Mouse (Mus musculus) limb, embryonic 12.5 days (tissue): ENCODE results near the gene Rbl2. TPM values are rescaled to one million over a fixed set of nuclear protein-coding genes. Genes with fewer than 3 reads are reported as not detected.
A peak's percentile ranks its signal among the peaks of the same experiment; 100 is the strongest.

Experiments used
- ATAC-seq: fragments of 200-750 bp; cut with Nextera tagmentation; 2 replicates; pipeline ENCODE4 v1.8.0; 2017; ENCODE audit warnings: low read depth, moderate TSS enrichment; ENCODE audit not compliant: insufficient number of reproducible peaks, insufficient read depth, low FRiP score, low TSS enrichment
- H3K27ac ChIP-seq: fragments of 300-500 bp; sonication (generic); 2 replicates; pipeline ENCODE4 v1.5.1; 2016; ENCODE audit warnings: mild to moderate bottlenecking, moderate library complexity
- H3K27me3 ChIP-seq: fragments of 300-500 bp; sonication (generic); 2 replicates; pipeline ENCODE4 v1.6.1; 2016; ENCODE audit warnings: mild to moderate bottlenecking, moderate library complexity
- H3K36me3 ChIP-seq: fragments of 300-500 bp; sonication (generic); 2 replicates; pipeline ENCODE4 v1.6.1; 2016; ENCODE audit warnings: mild to moderate bottlenecking, moderate library complexity
- H3K4me1 ChIP-seq: fragments of 300-500 bp; sonication (generic); replicated peaks from 2 replicates; pipeline ENCODE4 v1.6.1; 2016
- H3K4me2 ChIP-seq: fragments of 300-500 bp; sonication (generic); 2 replicates; pipeline ENCODE4 v1.6.1; 2016; ENCODE audit warnings: mild to moderate bottlenecking, moderate library complexity
- H3K4me3 ChIP-seq: fragments of 300-500 bp; sonication (generic); replicated peaks from 2 replicates; pipeline ENCODE4 v1.5.1; 2016; ENCODE audit warnings: mild to moderate bottlenecking
- H3K9ac ChIP-seq: fragments of 300-500 bp; sonication (generic); replicated peaks from 2 replicates; pipeline ENCODE4 v1.6.1; 2016; ENCODE audit warnings: mild to moderate bottlenecking, moderate library complexity
- H3K9me3 ChIP-seq: fragments of 300-500 bp; sonication (generic); 2 replicates; pipeline ENCODE4 v1.6.1; 2016; ENCODE audit warnings: mild to moderate bottlenecking, moderate library complexity
- WGBS: fragments of 180-500 bp; shearing (Covaris S2); methylation state at CpG from one replicate; pipeline ENCODE4 v1.1.7; 2016; 5-methylcytosine and 5-hydroxymethylcytosine counted together
- polyA plus RNA-seq: library from polyadenylated mRNA; unstranded; fragments of >200 nt; fragmentation: Nextera tagmentation; extraction: Ambion mirVana; gene quantifications from 2 replicates; pipeline ENCODE4 v1.2.1, GENCODE M21; 2016

Rbl2 gene
- polyA plus RNA-seq, 1 experiment from 2014 or later = 12.1 TPM

DNA sequence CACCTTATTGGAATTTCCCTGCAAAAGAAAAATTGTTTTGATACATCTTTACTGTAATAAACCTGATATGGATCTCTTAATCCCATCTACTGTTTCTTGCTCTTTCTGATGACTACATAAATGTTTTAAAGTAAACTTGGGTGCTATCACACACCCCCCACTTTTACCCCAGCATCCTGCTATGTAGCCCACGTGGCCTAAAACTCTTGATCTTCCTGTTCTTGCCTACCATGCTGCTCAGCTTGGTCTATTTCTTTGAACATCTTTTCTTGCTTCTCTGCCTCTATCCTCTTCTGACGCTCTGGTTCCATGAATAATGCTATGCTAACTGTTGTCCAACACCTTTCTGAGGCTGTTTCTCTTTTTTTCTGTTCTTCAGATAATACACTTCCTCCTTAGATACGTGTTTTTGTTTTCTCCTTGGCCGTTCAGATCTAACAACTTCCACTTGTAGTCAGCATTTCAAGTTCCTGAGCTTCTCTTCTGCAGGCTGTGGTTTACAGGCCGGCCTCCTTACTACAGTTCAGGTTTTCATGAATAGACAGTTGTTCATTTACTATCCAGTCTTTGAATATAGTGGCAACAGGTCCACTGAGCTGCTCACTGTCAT lies 42.1 kb downstream of the Rbl2 start:
- no peak for ATAC-seq
- no peak overlapping the region for H3K4me3 ChIP-seq
- peaks cover 68% of the 10 kb centered on the region for H3K36me3 ChIP-seq
- H3K27ac ChIP-seq = no peak overlapping the region
- H3K4me2 ChIP-seq = no peak overlapping the region
- H3K9me3 ChIP-seq = no peaks in the 10 kb centered on the region
- no peaks in the 10 kb centered on the region for H3K4me1 ChIP-seq
- no peaks in the 10 kb centered on the region for H3K27me3 ChIP-seq
- no peak overlapping the region for H3K9ac ChIP-seq
- 88% methylated on average over 5 of the region's 5 CpGs for WGBS

DNA sequence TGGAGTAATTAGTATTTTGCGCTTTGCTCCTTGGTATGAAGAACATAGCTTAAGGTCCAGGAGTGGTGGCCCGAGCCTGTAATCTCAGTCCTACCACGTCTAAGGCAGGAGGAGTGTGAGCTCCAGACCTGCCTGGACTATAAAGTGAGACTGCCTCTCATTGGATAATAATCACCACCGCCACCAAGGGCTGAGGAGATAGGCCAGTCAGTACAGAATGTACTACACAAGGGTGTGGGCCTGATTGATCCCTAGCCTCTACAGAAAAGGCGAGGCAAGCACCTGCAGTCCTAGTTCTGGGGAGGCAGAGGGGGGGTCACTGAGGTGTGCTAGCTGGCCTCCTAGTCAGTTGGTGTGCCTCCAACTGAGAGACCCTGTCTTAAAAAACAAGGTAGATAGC lies 44.6 kb downstream of the Rbl2 start:
- Histone ChIP-seq H3K9ac (no peak overlapping the region), H3K36me3 (peaks cover 79% of the 10 kb centered on the region), H3K4me1 (no peaks in the 10 kb centered on the region), H3K4me3 (no peak overlapping the region), H3K27ac (no peak overlapping the region), H3K9me3 (no peaks in the 10 kb centered on the region), H3K27me3 (no peaks in the 10 kb centered on the region), H3K4me2 (no peak overlapping the region)
- ATAC-seq = no peak
- WGBS = 88% methylated on average over 5 of the region's 5 CpGs

DNA sequence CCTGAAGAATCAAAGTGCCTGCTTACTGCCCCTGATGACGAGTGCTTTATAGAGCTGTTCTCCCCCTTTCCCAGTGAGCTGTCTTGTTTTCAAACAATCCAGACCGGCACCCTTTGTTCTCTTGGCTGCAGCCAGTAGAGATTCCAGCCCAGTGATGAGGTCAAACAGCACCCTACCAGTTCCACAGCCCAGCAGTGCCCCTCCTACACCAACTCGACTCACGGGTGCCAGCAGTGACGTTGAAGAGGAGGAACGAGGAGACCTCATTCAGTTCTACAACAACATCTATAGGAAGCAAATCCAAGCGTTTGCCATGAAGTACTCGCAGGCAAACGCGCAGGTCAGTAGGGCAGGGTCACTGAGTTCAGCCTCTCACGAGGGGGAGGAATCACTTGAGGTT lies 45.1 kb downstream of the Rbl2 start:
- H3K9ac ChIP-seq = no peak overlapping the region

DNA sequence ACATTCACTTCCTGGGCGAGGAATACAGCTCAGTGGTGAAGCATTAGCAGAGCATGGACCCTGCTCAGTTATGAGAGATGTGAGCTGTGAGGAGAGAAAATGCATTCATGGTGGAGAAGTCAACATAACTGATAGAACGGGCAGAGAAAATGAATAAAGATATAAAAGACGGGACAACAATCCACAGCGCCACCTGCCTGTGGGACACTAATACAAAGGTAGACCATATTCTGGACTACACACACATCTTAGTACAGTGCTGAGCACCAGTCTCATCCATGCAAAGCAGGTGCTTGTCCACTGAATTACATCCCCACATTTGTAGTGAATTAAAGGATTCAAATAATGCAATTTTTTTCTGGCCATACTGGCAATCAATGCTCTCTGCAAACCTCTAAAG lies 47.7 kb downstream of the Rbl2 start:
- 93% methylated on average over 4 of the region's 4 CpGs for WGBS
- no peaks in the 10 kb centered on the region for H3K4me1 ChIP-seq
- H3K27ac ChIP-seq = no peak overlapping the region
- no peak for ATAC-seq
- H3K4me2 ChIP-seq = no peak overlapping the region
- no peak overlapping the region for H3K4me3 ChIP-seq
- no peaks in the 10 kb centered on the region for H3K9me3 ChIP-seq
- H3K27me3 ChIP-seq = no peaks in the 10 kb centered on the region
- no peak overlapping the region for H3K9ac ChIP-seq
- H3K36me3 ChIP-seq = peaks cover 96% of the 10 kb centered on the region

More for the DNA sequence above, 45.1 kb downstream of the Rbl2 start:
- H3K9me3 ChIP-seq = no peaks in the 10 kb centered on the region
- ATAC-seq = no peak
- WGBS = 77% methylated on average over 11 of the region's 11 CpGs
- no peak overlapping the region for H3K27ac ChIP-seq
- no peak overlapping the region for H3K4me3 ChIP-seq
- H3K4me1 ChIP-seq = no peaks in the 10 kb centered on the region
- peaks cover 83% of the 10 kb centered on the region for H3K36me3 ChIP-seq
- H3K27me3 ChIP-seq = no peaks in the 10 kb centered on the region
- H3K4me2 ChIP-seq = no peak overlapping the region

DNA sequence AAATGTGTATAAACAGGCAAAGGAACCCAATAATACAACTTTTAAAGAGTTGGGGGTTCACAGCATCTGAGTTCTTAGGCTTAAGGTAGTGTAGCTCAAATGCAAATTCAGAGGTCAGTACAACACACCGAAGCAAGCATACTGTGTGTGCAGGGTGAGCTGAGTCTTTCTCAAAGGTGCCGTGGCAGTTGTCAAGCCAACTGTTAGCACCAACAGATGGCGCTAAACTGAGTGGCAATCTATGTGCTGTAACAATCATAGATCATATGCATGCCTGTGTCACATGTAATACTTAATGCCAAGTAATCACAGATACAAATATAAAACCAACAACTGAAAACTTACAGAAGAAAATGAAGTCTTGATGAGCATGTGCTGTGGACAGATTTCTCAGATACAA lies 48.3 kb downstream of the Rbl2 start:
- no peaks in the 10 kb centered on the region for H3K27me3 ChIP-seq
- ATAC-seq = no peak
- H3K4me3 ChIP-seq = no peak overlapping the region
- WGBS = 82% methylated on average over 3 of the region's 3 CpGs
- H3K27ac ChIP-seq = no peak overlapping the region
- no peaks in the 10 kb centered on the region for H3K9me3 ChIP-seq
- H3K4me2 ChIP-seq = no peak overlapping the region
- no peak overlapping the region for H3K9ac ChIP-seq
- no peaks in the 10 kb centered on the region for H3K4me1 ChIP-seq
- peaks cover 96% of the 10 kb centered on the region for H3K36me3 ChIP-seq

DNA sequence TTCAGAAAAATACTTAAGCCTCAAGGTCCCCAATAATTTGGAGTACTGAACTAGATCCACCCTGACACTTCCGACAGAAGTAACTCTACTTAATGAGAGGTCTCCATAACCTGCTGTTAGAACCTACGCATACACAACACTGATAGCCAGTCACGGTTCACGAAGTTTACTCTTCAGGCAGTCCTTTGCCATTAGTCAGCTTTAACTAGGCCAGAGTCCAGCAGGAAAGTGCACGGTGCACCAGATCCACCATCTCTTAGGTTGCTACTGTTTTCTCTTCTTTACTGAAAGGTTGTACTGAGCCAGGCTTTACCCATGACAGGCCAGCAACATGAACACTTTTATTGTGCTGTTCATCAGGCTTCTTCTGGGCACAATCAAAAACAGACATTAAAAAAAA lies 54.5 kb downstream of the Rbl2 start:
- ATAC-seq = no peak
- 91% methylated on average over 5 of the region's 5 CpGs for WGBS
- H3K36me3 ChIP-seq = peaks cover 86% of the 10 kb centered on the region

DNA sequence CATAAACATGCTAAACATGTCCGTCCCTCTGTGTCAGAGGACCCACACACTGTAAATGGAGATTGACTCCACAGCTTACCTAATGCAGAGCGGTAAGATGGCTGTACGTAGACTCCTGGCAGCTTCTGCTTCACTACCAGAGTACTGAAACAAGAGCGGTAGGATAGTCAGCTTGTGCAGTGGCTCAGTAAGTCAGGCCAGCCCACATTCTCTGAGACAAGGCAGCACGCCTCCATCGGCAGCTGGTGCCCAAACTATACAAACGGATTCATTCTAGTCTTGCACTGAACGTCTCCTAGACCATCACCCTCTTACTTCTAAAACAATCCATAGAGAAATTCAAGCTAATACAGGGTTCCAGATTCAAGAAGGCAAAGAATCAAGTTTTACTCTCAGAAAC lies 56.9 kb downstream of the Rbl2 start:
- no peak overlapping the region for H3K4me3 ChIP-seq
- ATAC-seq = no peak
- no peak overlapping the region for H3K9ac ChIP-seq
- 94% methylated on average over 8 of the region's 8 CpGs for WGBS
- H3K27ac ChIP-seq = no peak overlapping the region
- H3K4me2 ChIP-seq = no peak overlapping the region
- H3K27me3 ChIP-seq = no peaks in the 10 kb centered on the region
- H3K36me3 ChIP-seq = peaks cover 73% of the 10 kb centered on the region
- H3K4me1 ChIP-seq = no peaks in the 10 kb centered on the region
- H3K9me3 ChIP-seq = no peaks in the 10 kb centered on the region

More for the DNA sequence above, 54.5 kb downstream of the Rbl2 start:
- H3K9ac ChIP-seq = no peak overlapping the region
- H3K4me2 ChIP-seq = no peak overlapping the region
- no peaks in the 10 kb centered on the region for H3K4me1 ChIP-seq
- H3K27ac ChIP-seq = no peak overlapping the region
- H3K4me3 ChIP-seq = no peak overlapping the region
- H3K27me3 ChIP-seq = no peaks in the 10 kb centered on the region
- no peaks in the 10 kb centered on the region for H3K9me3 ChIP-seq

DNA sequence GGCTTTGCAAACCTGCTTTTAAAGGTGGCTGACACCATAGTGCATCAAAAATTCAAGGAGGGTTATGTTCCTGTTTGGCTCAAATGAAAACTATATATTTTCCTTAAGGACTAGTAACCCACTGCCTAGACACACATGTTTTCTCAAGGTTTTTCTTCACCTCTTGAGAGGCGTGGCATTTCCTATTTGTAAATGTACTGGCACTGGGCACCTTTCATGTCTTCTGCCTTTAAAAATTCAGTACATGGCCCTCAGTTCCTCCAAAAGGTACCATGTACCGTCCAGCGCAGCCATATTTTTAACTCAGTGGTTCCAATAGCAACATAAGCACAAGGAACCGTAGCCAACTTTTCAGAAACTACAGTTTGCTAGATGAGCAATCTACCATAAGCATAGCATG lies 62.9 kb downstream of the Rbl2 start:
- no peak for ATAC-seq
- no peaks in the 10 kb centered on the region for H3K9me3 ChIP-seq
- 83% methylated on average over 4 of the region's 4 CpGs for WGBS
- no peaks in the 10 kb centered on the region for H3K27me3 ChIP-seq
- peak overlapping the region; percentile 90 for H3K4me2 ChIP-seq
- peaks cover 27% of the 10 kb centered on the region for H3K36me3 ChIP-seq
- peak overlapping the region; percentile 86 for H3K4me3 ChIP-seq
- H3K9ac ChIP-seq = no peak overlapping the region
- peaks cover 16% of the 10 kb centered on the region for H3K4me1 ChIP-seq
- H3K27ac ChIP-seq = no peak overlapping the region

DNA sequence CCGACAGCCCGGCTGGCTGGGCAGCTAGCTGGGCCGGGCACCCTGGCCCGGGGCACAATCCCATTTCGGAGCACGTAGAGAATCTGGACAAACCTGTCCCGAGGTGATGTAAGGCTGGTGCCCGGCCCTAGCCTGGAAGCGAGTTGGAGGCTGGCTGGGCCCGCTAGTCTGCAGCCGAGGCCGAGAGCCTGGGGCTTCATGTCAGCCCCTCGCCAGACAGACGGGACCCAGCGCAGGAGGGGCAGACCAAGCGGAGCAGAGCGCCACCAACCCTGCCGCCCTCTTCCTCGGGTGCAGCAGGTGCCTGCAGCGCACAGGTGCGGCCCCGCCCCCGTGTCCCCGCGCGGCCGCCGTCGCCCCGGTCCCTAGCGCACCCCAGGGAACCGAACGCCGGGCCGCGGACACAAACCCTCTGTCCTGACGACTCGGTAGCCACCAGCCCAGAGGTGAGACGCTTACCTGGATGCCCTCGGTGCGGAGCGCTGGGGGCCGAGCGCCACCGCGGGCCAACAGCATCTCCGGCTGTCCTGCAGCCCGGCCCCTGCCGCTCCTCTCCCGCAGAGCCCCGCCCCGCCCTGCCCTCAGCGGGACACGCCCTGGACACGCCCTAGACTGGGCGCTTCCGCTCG lies 63.7 kb downstream of the Rbl2 start:
- no peak overlapping the region for H3K27ac ChIP-seq

DNA sequence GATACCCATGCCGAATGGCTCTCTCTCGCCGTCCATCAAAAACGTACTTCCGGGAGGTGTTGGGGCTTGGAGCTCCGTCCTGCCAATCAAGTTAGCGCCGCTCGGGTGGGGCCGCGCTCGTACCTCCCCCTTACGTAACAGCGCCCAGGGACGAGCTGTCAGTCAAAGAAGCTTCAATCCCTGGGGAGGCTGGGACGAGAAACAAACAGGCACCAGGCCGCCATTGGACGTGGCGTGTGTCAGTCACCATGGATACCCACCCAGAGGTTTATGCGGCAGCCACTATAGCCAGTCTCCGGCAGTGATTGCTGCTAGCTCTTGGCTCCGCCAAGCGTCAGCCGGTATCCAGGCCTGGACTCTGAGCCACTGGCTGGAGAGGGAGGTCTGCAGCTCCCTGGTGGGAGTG lies 64.2 kb downstream of the Rbl2 start:
- H3K4me1 ChIP-seq = peaks cover 16% of the 10 kb centered on the region
- H3K4me3 ChIP-seq = peak overlapping the region; percentile 86
- H3K4me2 ChIP-seq = peak overlapping the region; percentile 90
- under 1% methylated on average over 24 of the region's 24 CpGs for WGBS
- no peaks in the 10 kb centered on the region for H3K9me3 ChIP-seq
- no peaks in the 10 kb centered on the region for H3K27me3 ChIP-seq
- peak; percentile 99 for ATAC-seq
- H3K9ac ChIP-seq = peak overlapping the region; percentile 70; the same call in 1 of the 2 replicates
- peaks cover 13% of the 10 kb centered on the region for H3K36me3 ChIP-seq
- H3K27ac ChIP-seq = peak overlapping the region; percentile 45

More for the DNA sequence above, 63.7 kb downstream of the Rbl2 start:
- 1% methylated on average over 58 of the region's 58 CpGs for WGBS
- Histone ChIP-seq H3K4me1 (peaks cover 16% of the 10 kb centered on the region), H3K36me3 (peaks cover 19% of the 10 kb centered on the region), H3K4me3 (peak overlapping the region; percentile 86), H3K9me3 (no peaks in the 10 kb centered on the region), H3K4me2 (peak overlapping the region; percentile 90), H3K27me3 (no peaks in the 10 kb centered on the region), H3K9ac (peak overlapping the region; percentile 70)
- no peak; the same call in 1 of the 2 replicates for ATAC-seq

DNA sequence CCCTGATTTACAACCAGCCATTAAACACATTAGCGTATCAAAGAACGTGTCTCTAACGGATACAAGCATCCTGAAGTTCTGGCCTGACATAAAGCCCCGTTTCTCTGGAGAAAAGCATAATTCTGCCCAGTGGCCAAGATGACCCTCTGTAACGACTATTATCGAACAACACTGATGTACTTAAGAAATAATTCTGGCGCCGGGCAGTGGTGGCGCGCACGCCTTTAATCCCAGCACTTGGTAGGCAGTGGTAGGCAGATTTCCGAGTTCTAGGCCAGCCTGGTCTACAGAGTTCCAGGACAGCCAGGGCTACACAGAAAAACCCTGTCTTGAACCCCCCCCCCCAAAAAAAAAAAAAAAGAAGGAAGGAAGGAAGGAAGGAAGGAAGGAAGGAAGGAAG lies 64.8 kb downstream of the Rbl2 start:
- WGBS = 40% methylated on average over 12 of the region's 12 CpGs

More for the DNA sequence above, 64.8 kb downstream of the Rbl2 start:
- Histone ChIP-seq H3K9ac (no peak overlapping the region), H3K4me1 (peaks cover 16% of the 10 kb centered on the region), H3K9me3 (no peaks in the 10 kb centered on the region), H3K36me3 (peaks cover 8% of the 10 kb centered on the region), H3K27me3 (no peaks in the 10 kb centered on the region), H3K27ac (0 out of 2 replicates have a peak overlapping the region, but pooled peaks have one; percentile 17), H3K4me2 (peak overlapping the region; percentile 90), H3K4me3 (peak overlapping the region; percentile 86)
- no peak for ATAC-seq
